Mouse (Mus musculus) neural tube, embryonic 12.5 days (tissue): ENCODE results near the gene Epb41. TPM values are rescaled to one million over a fixed set of nuclear protein-coding genes. Genes with fewer than 3 reads are reported as not detected.
A peak's percentile ranks its signal among the peaks of the same experiment; 100 is the strongest.

Experiments used
- ATAC-seq: fragments of 200-750 bp; cut with Nextera tagmentation; 2 replicates; pipeline ENCODE4 v1.8.0; 2017; ENCODE audit warnings: low read depth, mild to moderate bottlenecking, moderate TSS enrichment, moderate library complexity; ENCODE audit not compliant: low FRiP score
- H3K27ac ChIP-seq: fragments of 300-500 bp; sonication (generic); 2 replicates; pipeline ENCODE4 v1.5.1; 2016
- H3K27me3 ChIP-seq: fragments of 300-500 bp; sonication (generic); replicated peaks from 2 replicates; pipeline ENCODE4 v1.6.1; 2016; ENCODE audit warnings: mild to moderate bottlenecking
- H3K36me3 ChIP-seq: fragments of 300-500 bp; sonication (generic); 2 replicates; pipeline ENCODE4 v1.6.1; 2016; ENCODE audit warnings: mild to moderate bottlenecking
- H3K4me1 ChIP-seq: fragments of 300-500 bp; sonication (generic); 2 replicates; pipeline ENCODE4 v1.6.1; 2016
- H3K4me2 ChIP-seq: fragments of 300-500 bp; sonication (generic); replicated peaks from 2 replicates; pipeline ENCODE4 v1.6.1; 2016; ENCODE audit warnings: mild to moderate bottlenecking
- H3K4me3 ChIP-seq: fragments of 300-500 bp; sonication (generic); 2 replicates; pipeline ENCODE4 v1.5.1; 2016
- H3K9ac ChIP-seq: fragments of 300-500 bp; sonication (generic); 2 replicates; pipeline ENCODE4 v1.6.1; 2016; ENCODE audit warnings: mild to moderate bottlenecking
- H3K9me3 ChIP-seq: fragments of 300-500 bp; sonication (generic); 2 replicates; pipeline ENCODE4 v1.6.1; 2016; ENCODE audit warnings: mild to moderate bottlenecking
- WGBS: fragments of 180-500 bp; shearing (Covaris S2); methylation state at CpG from one replicate; pipeline ENCODE4 v1.1.7; 2016; 5-methylcytosine and 5-hydroxymethylcytosine counted together
- microRNA-seq: library from miRNA; unstranded; fragments of <30 nt; microRNA quantifications from one replicate; pipeline ENCODE4, GENCODE M21; 2017
- polyA plus RNA-seq: library from polyadenylated mRNA; unstranded; fragments of >200 nt; fragmentation: Nextera tagmentation; extraction: Ambion mirVana; gene quantifications from 2 replicates; pipeline ENCODE4 v1.2.1, GENCODE M21; 2016

The Epb41 gene
- polyA plus RNA-seq, 1 experiment from 2014 or later: 189 TPM

- peaks cover 7% of the 10 kb centered on the region; the same call in 1 of the 2 replicates for H3K4me1 ChIP-seq
- no peak overlapping the region for H3K9ac ChIP-seq
- no peak for ATAC-seq
- H3K27me3 ChIP-seq: no peaks in the 10 kb centered on the region
- no peak overlapping the region for H3K4me3 ChIP-seq
- H3K36me3 ChIP-seq: peaks cover 18% of the 10 kb centered on the region
- no peak overlapping the region for H3K27ac ChIP-seq
- 88% methylated on average over 6 of the region's 6 CpGs for WGBS
- H3K9me3 ChIP-seq: no peaks in the 10 kb centered on the region
- no peak overlapping the region for H3K4me2 ChIP-seq
Measured at GRCm38 (mm10) chr4:131885376-131885775, 189.7 kb downstream of the Epb41 start.

GRCm38 (mm10) chr4:131883571-131883970 is 191.6 kb downstream of the Epb41 start:
- no peak overlapping the region for H3K27ac ChIP-seq
- peaks cover 10% of the 10 kb centered on the region; the same call in 1 of the 2 replicates for H3K4me1 ChIP-seq
- H3K36me3 ChIP-seq: peaks cover 18% of the 10 kb centered on the region
- WGBS: 73% methylated on average over 6 of the region's 6 CpGs
- H3K4me2 ChIP-seq: no peak overlapping the region
- H3K9ac ChIP-seq: no peak overlapping the region
- H3K9me3 ChIP-seq: no peaks in the 10 kb centered on the region
- H3K27me3 ChIP-seq: no peaks in the 10 kb centered on the region
- no peak overlapping the region for H3K4me3 ChIP-seq
- no peak for ATAC-seq

- Histone ChIP-seq H3K36me3 (peaks cover 12% of the 10 kb centered on the region), H3K4me1 (peaks cover 22% of the 10 kb centered on the region), H3K4me3 (no peak overlapping the region), H3K9ac (no peak overlapping the region), H3K27me3 (no peaks in the 10 kb centered on the region), H3K4me2 (no peak overlapping the region), H3K27ac (no peak overlapping the region), H3K9me3 (no peaks in the 10 kb centered on the region)
- WGBS: 92% methylated on average over 7 of the region's 7 CpGs
- ATAC-seq: no peak
Measured at GRCm38 (mm10) chr4:131881306-131881705, 193.8 kb downstream of the Epb41 start.

GRCm38 (mm10) chr4:131879692-131880091 is 195.4 kb downstream of the Epb41 start:
- H3K27ac ChIP-seq: no peak overlapping the region

GRCm38 (mm10) chr4:131876836-131877235 is 198.3 kb downstream of the Epb41 start:
- no peak overlapping the region for H3K4me3 ChIP-seq
- no peaks in the 10 kb centered on the region for H3K36me3 ChIP-seq
- no peak overlapping the region for H3K27ac ChIP-seq
- no peak overlapping the region for H3K9ac ChIP-seq
- no peaks in the 10 kb centered on the region for H3K9me3 ChIP-seq
- peaks cover 45% of the 10 kb centered on the region for H3K4me1 ChIP-seq
- no peaks in the 10 kb centered on the region for H3K27me3 ChIP-seq
- no peak for ATAC-seq
- H3K4me2 ChIP-seq: peak overlapping the region; percentile 38; the same call in 1 of the 2 replicates
- WGBS: 71% methylated on average over 2 of the region's 2 CpGs

More at GRCm38 (mm10) chr4:131879692-131880091, 195.4 kb downstream of the Epb41 start:
- H3K27me3 ChIP-seq: no peaks in the 10 kb centered on the region
- H3K9ac ChIP-seq: no peak overlapping the region
- peaks cover 38% of the 10 kb centered on the region for H3K4me1 ChIP-seq
- 95% methylated on average over 1 of the region's 1 CpGs for WGBS
- no peak for ATAC-seq
- H3K4me3 ChIP-seq: no peak overlapping the region
- no peak overlapping the region for H3K4me2 ChIP-seq
- no peaks in the 10 kb centered on the region for H3K9me3 ChIP-seq
- no peaks in the 10 kb centered on the region for H3K36me3 ChIP-seq

- Histone ChIP-seq H3K9me3 (no peaks in the 10 kb centered on the region), H3K4me3 (peak overlapping the region; percentile 96), H3K9ac (peak overlapping the region; percentile 99; the same call in 1 of the 2 replicates), H3K27ac (no peak overlapping the region), H3K27me3 (no peaks in the 10 kb centered on the region), H3K36me3 (no peaks in the 10 kb centered on the region), H3K4me2 (peak overlapping the region; percentile 86), H3K4me1 (peaks cover 39% of the 10 kb centered on the region)
- WGBS: 53% methylated on average over 3 of the region's 3 CpGs
- ATAC-seq: no peak
Measured at GRCm38 (mm10) chr4:131875242-131875641, 199.9 kb downstream of the Epb41 start.

- Histone ChIP-seq H3K4me3 (peak overlapping the region; percentile 96), H3K4me1 (peaks cover 39% of the 10 kb centered on the region), H3K27ac (no peak overlapping the region), H3K9me3 (no peaks in the 10 kb centered on the region), H3K27me3 (no peaks in the 10 kb centered on the region), H3K36me3 (no peaks in the 10 kb centered on the region), H3K4me2 (peak overlapping the region; percentile 86), H3K9ac (peak overlapping the region; percentile 99)
- no peak for ATAC-seq
- 4% methylated on average over 11 of the region's 11 CpGs for WGBS
Measured at GRCm38 (mm10) chr4:131874567-131874966, 200.6 kb downstream of the Epb41 start.

- H3K9ac ChIP-seq: peak overlapping the region; percentile 99
- WGBS: 0% methylated on average over 20 of the region's 20 CpGs
- H3K4me2 ChIP-seq: peak overlapping the region; percentile 86
- no peaks in the 10 kb centered on the region for H3K36me3 ChIP-seq
- H3K4me3 ChIP-seq: peak overlapping the region; percentile 96
- peaks cover 36% of the 10 kb centered on the region for H3K4me1 ChIP-seq
- ATAC-seq: no peak
- peak overlapping the region; percentile 97 for H3K27ac ChIP-seq
- H3K9me3 ChIP-seq: no peaks in the 10 kb centered on the region
- H3K27me3 ChIP-seq: no peaks in the 10 kb centered on the region
Measured at GRCm38 (mm10) chr4:131874169-131874536, 201.0 kb downstream of the Epb41 start.

Small RNAs within 50 kb of the gene (microRNA-seq; reads per million reads assigned to microRNA genes)
- not detected for gene Gm27445

Other genes starting within 250 kb of the Epb41 start
- gene Ptpru, start 237.0 kb downstream of the Epb41 start, polyA plus RNA-seq: 8.7 and 9.6 TPM in 2 replicates
- 36.4 and 37.4 TPM in 2 replicates for gene Mecr, start 231.9 kb downstream of the Epb41 start, polyA plus RNA-seq
- gene Srsf4, start 201.7 kb downstream of the Epb41 start, polyA plus RNA-seq: 145 and 150 TPM in 2 replicates
- gene Tmem200b, start 153.6 kb downstream of the Epb41 start, polyA plus RNA-seq: 0.79 and 0.82 TPM in 2 replicates
- gene Gm10300, start 624 bp downstream of the Epb41 start, polyA plus RNA-seq: 0.09 TPM in 1 of 2 replicates, not detected in the other
- gene Oprd1, start 69.2 kb upstream of the Epb41 start, polyA plus RNA-seq: 0.49 and 0.56 TPM in 2 replicates
- gene Ythdf2, start 137.0 kb upstream of the Epb41 start, polyA plus RNA-seq: 155 and 158 TPM in 2 replicates
- gene Gmeb1, start 186.3 kb upstream of the Epb41 start, polyA plus RNA-seq: 41.9 and 45.4 TPM in 2 replicates
- 48.6 and 55.8 TPM in 2 replicates for gene Taf12, start 199.1 kb upstream of the Epb41 start, polyA plus RNA-seq
- 1.0 and 1.2 TPM in 2 replicates for gene Rab42, start 228.1 kb upstream of the Epb41 start, polyA plus RNA-seq